Mouse (Mus musculus) heart, adult 10 weeks (tissue): ENCODE data around the gene Smco4. TPM values are rescaled to one million over a fixed set of nuclear protein-coding genes. Genes with fewer than 3 reads are reported as not detected.

Experiments used
- polyA plus RNA-seq: library from polyadenylated mRNA; stranded (reverse); fragments of 350-450 nt; fragmentation: Illumina TruSeq; extraction: RNeasy Lipid Tissue Mini Kit (QIAGEN cat#74804); gene quantifications from one replicate; pipeline ENCODE4 v1.2.3, GENCODE M21; 2014; ENCODE audit warnings: low read depth, low replicate concordance

Smco4 gene
- polyA plus RNA-seq: 25.9 TPM

GRCm38 (mm10) chr9:15493235-15493924, at the start of gene Smco4:
Gene Smco4 (plus strand): TSS chr9:15493432.

Other genes starting within 250 kb of the Smco4 start
- gene Med17, start 213.5 kb upstream of the Smco4 start, polyA plus RNA-seq: 13.2 TPM
- gene Taf1d, start 187.2 kb upstream of the Smco4 start, polyA plus RNA-seq: 16.1 TPM
- gene 4931406C07Rik, start 187.0 kb upstream of the Smco4 start, polyA plus RNA-seq: 9.8 TPM
- gene Cep295, start 135.6 kb upstream of the Smco4 start, polyA plus RNA-seq: 7.2 TPM
- not detected for gene Deup1, start 134.5 kb downstream of the Smco4 start, polyA plus RNA-seq
- 5.4 TPM for gene Slc36a4, start 216.3 kb downstream of the Smco4 start, polyA plus RNA-seq